Mouse (Mus musculus) thymus, adult 2 months (tissue): ENCODE results near the gene Ncoa1. TPM values are rescaled to one million over a fixed set of nuclear protein-coding genes. Genes with fewer than 3 reads are reported as not detected.

ENCODE experiments used
- DNase-seq: peaks from one replicate; pipeline ENCODE4 v3.0.0; 2021
- H3K27ac ChIP-seq: fragments of 200-500 bp; 2 replicates; pipeline ENCODE4 v1.5.1; 2012; ENCODE audit warnings: low read length, control low read depth; ENCODE audit not compliant: control insufficient read depth, insufficient read depth
- H3K27me3 ChIP-seq: fragments of 200-500 bp; 2 replicates; pipeline ENCODE4 v1.6.1; 2012; ENCODE audit warnings: mild to moderate bottlenecking, low read length, moderate library complexity, mixed read lengths; ENCODE audit not compliant: control insufficient read depth, insufficient read depth
- H3K36me3 ChIP-seq: fragments of 200-500 bp; 2 replicates; pipeline ENCODE4 v1.6.1; 2012; ENCODE audit warnings: mild to moderate bottlenecking, low read length, moderate library complexity; ENCODE audit not compliant: control insufficient read depth, insufficient read depth
- H3K4me1 ChIP-seq: fragments of 200-500 bp; replicated peaks from 2 replicates; pipeline ENCODE4 v1.6.1; 2012; ENCODE audit warnings: low read length; ENCODE audit not compliant: control insufficient read depth, insufficient read depth
- H3K4me3 ChIP-seq: fragments of 200-500 bp; 2 replicates; pipeline ENCODE4 v1.5.1; 2012; ENCODE audit warnings: mild to moderate bottlenecking, low read length, control low read depth, moderate library complexity; ENCODE audit not compliant: control insufficient read depth, insufficient read depth
- CTCF ChIP-seq: fragments of 200-500 bp; IDR thresholded peaks from 2 replicates; pipeline ENCODE4 v1.5.1; 2012; ENCODE audit warnings: mild to moderate bottlenecking, control low read depth, low read length, moderate library complexity, borderline replicate concordance; ENCODE audit not compliant: control insufficient read depth, poor library complexity, insufficient read depth; ENCODE audit errors: extremely low read depth
- POLR2A ChIP-seq: fragments of 200-500 bp; IDR thresholded peaks from 2 replicates; pipeline ENCODE4 v1.6.1; 2012; ENCODE audit warnings: mild to moderate bottlenecking, low read length, control low read depth, moderate library complexity; ENCODE audit not compliant: control insufficient read depth, poor library complexity, insufficient read depth; ENCODE audit errors: extremely low read depth
- WGBS: fragments of 180-500 bp; shearing (Covaris S2); methylation state at CpG from one replicate; pipeline ENCODE4 v1.1.7; 2018; 5-methylcytosine and 5-hydroxymethylcytosine counted together
- polyA plus RNA-seq: library from polyadenylated mRNA; depleted of rRNA; stranded (reverse); fragments of >200 nt; gene quantifications from 2 replicates; pipeline ENCODE4 v1.2.3, GENCODE M21; 2012

Ncoa1 gene
- polyA plus RNA-seq, 1 experiment: 33.3 TPM

DNA sequence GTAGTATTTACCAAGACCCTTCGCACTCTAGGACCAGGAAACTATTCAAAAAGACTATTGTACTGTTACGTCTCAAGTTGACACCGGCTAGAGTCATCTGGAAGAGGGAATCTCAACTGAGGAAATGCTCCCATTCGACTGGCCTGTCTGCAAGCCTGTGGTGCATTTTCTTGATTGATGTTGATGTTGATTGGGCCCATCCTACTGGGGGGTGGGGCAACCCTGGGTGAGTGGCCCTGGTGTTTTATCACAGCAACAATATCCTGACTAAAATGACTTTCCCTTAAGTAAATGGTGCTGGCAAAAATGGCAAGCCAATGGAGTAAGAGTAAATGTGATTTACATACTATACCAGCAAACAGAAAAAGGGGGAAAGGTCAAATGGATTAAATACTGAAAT is 85.7 kb downstream of the Ncoa1 start:
- no peaks in the 10 kb centered on the region for H3K27me3 ChIP-seq
- no peak overlapping the region for H3K27ac ChIP-seq
- no peaks in the 10 kb centered on the region for H3K4me1 ChIP-seq
- no peaks in the 10 kb centered on the region for H3K36me3 ChIP-seq
- TF ChIP-seq POLR2A (no peak), CTCF (no peak)
- no peak for DNase-seq
- no peak overlapping the region for H3K4me3 ChIP-seq
- 87% methylated on average over 4 of the region's 4 CpGs for WGBS

DNA sequence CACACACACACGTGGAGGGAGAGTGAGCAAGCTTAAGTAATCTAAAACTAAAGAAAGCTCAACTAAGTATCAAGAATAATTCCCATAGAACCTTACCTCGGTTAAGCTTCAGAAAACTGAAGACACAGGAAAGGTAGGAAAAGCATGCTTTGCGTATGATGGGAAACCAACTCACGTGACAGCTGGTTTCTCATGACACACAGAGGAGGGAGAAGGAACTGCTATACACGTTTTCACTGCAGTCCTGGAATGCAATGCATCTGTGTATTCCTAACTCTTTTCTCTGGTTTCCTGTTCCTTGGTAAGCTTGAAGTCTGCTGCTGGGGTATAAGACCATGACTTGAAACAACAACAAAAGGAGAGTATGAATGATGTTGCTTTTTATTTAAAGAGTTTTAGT is 86.3 kb downstream of the Ncoa1 start:
- Histone ChIP-seq H3K36me3 (no peaks in the 10 kb centered on the region), H3K4me3 (no peak overlapping the region), H3K27ac (no peak overlapping the region), H3K27me3 (no peaks in the 10 kb centered on the region), H3K4me1 (no peaks in the 10 kb centered on the region)
- WGBS: 82% methylated on average over 5 of the region's 5 CpGs
- DNase-seq: no peak
- TF ChIP-seq POLR2A (no peak), CTCF (no peak)

DNA sequence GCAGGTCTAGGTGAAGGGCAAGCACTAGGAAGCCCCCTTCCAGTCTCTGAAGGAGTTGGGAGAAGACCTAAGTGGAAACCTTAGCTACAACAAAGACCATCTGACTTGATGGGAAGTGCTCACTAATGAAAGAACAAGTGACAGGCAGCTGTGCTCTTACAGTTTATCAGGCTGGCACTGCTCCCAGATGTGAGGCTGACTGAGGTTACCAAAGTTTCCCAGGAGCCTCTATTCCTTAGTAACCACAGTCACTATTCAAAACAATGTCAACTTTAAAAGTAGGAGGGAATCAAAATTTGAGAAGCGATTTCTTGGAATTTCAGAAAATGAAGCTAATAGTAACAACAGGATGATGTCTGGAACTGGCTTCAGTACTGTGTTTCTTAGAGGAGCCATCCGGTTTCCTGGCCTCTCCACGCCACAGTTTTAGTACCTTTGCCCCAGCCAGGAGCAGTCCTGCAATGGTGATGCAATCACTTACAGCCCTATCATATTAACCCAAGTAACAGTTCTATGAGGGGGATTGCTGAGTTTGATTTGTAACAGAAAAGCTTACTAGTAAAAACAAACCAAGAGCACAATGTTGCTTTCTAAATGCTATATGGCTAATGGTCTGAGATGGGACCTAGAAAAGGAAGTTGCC is 90.8 kb downstream of the Ncoa1 start:
- H3K27me3 ChIP-seq: no peaks in the 10 kb centered on the region
- WGBS: 93% methylated on average over 3 of the region's 3 CpGs
- H3K27ac ChIP-seq: no peak overlapping the region
- H3K36me3 ChIP-seq: no peaks in the 10 kb centered on the region
- TF ChIP-seq POLR2A (no peak), CTCF (no peak)
- H3K4me1 ChIP-seq: no peaks in the 10 kb centered on the region
- H3K4me3 ChIP-seq: no peak overlapping the region
- DNase-seq: no peak

DNA sequence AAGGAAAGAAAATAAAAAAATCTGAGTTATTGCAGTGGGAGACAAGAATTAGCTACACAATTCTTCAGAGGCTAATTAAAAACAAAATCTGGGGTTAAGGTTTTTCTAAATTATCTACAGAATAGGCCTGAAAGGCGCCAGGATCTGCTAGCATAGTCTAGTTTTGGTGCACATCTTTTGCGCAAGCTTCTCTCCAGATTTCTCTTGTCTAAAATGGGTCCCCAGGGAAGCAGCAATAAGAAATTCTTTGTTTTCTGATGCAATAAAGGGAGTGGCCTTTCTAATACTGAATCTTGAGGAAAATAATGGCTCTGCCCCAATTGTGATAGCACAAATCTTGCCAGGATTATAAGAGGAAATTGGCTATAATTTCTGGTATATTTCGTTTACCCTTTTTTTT is 93.9 kb downstream of the Ncoa1 start:
- DNase-seq: no peak
- H3K4me3 ChIP-seq: no peak overlapping the region

DNA sequence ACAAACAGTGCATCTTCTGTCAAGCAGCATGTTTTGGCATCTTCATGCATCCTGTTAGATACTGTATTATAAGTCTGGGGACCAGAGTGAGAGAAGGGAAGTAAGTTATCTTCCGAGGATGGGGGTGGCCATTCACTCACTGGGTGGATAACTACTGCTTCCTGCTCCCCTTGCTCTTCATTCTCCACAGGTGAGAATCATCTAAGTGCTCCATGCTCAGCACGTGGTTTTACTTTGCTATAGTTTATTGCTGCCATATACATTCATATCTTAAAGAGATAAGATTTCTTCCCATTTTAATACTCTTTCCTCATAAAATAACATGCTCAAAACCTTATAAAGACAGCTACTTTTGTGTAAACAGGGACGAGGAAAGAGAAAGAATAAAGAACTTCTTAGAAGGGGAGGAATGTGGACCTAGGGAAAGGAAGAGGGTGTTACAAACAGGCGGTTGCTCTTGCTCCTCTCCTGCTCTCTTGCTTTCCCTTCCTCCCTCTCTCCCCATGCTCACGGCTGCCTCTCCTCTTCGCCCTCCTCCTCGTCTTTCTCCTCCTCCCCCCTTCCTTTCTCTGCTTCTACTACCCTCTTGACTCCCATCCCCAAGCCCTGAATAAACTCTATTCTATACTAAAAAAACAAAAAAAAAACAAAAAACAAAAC is 97.6 kb downstream of the Ncoa1 start:
- Histone ChIP-seq H3K4me3 (no peak overlapping the region), H3K27me3 (no peaks in the 10 kb centered on the region), H3K27ac (no peak overlapping the region), H3K4me1 (no peaks in the 10 kb centered on the region), H3K36me3 (no peaks in the 10 kb centered on the region)
- 74% methylated on average over 7 of the region's 7 CpGs for WGBS
- no peak for DNase-seq
- TF ChIP-seq CTCF (no peak), POLR2A (no peak)

More for the DNA sequence above, 93.9 kb downstream of the Ncoa1 start:
- WGBS: 94% methylated on average over 3 of the region's 3 CpGs
- H3K36me3 ChIP-seq: no peaks in the 10 kb centered on the region
- TF ChIP-seq POLR2A (no peak), CTCF (no peak)
- no peaks in the 10 kb centered on the region for H3K4me1 ChIP-seq
- no peaks in the 10 kb centered on the region for H3K27me3 ChIP-seq
- H3K27ac ChIP-seq: no peak overlapping the region

DNA sequence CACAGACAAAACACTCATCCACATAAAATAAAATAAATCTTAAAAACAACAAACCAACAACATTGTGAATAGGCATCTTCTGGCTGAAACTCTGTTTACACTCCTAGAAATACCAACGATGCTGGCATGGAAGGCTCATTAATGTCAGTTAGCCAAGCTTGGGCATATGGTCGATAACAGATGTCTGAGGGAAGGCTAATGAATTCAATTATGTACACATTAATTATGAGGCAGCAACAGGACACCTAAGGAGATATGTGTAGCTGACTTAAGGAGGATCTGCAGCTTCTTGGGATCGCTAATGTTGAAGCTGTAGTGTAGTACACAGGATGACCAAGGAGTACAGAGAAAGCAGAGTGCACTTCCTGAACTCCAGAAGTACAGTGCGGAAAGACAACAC is 100.5 kb downstream of the Ncoa1 start:
- H3K4me1 ChIP-seq: no peaks in the 10 kb centered on the region
- DNase-seq: no peak
- no peak overlapping the region for H3K4me3 ChIP-seq
- WGBS: 97% methylated on average over 4 of the region's 4 CpGs
- no peak for TF ChIP-seq POLR2A
- TF ChIP-seq CTCF: no peak
- no peaks in the 10 kb centered on the region for H3K36me3 ChIP-seq
- no peaks in the 10 kb centered on the region for H3K27me3 ChIP-seq
- no peak overlapping the region for H3K27ac ChIP-seq

DNA sequence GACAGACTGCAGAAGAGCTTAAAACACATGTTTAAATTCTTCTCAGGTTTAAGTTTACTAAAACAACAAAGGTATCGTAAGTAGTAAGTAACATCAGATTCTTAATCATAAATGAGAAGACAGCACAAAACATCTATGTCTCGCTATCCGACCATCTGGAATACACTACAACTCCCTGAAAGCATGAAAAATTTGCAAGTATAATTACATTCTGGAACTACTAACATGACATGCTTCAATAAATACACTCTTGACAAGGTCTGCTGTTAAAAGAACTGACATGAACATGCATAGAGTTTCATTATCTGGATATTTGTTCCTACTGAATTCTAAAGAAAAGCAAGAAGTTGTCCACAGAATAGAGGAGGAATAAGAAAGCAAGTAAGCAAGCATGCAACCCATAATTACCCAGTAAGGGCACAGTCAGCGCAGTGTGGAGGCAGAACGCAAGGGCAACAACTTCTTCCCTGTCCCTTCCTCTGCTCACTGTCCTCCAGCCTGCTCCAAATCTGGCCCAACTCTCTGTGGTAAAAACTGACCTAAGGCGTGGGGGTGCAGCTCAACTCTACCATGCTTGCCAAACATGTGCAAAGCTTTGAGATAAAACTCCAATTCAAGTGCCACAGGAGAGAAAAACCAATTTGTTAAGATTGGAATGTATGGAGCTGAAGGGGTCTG is 102.0 kb downstream of the Ncoa1 start:
- H3K27me3 ChIP-seq: no peaks in the 10 kb centered on the region
- H3K27ac ChIP-seq: no peak overlapping the region
- no peak for DNase-seq
- H3K4me1 ChIP-seq: no peaks in the 10 kb centered on the region
- no peak for TF ChIP-seq POLR2A
- no peak for TF ChIP-seq CTCF
- no peak overlapping the region for H3K4me3 ChIP-seq
- H3K36me3 ChIP-seq: no peaks in the 10 kb centered on the region
- WGBS: 94% methylated on average over 6 of the region's 6 CpGs
